Mouse (Mus musculus): Measurements from ENCODE around the gene Mfsd12. TPM values are rescaled to one million over a fixed set of nuclear protein-coding genes. Genes with fewer than 3 reads are reported as not detected.

Gene Mfsd12
- polyA plus RNA-seq, 1 experiment = 13.7 TPM

- TF ChIP-seq EP300 (IDR thresholded peaks at IDR 0.05; ENCODE audit: insufficient read depth, low read depth, low read length) = no peak
- TF ChIP-seq CTCF (IDR thresholded peaks at IDR 0.05; ENCODE audit: low read depth, low read length) = no peak
- no peaks in the 10 kb centered on the region for H3K27me3 ChIP-seq (ENCODE audit: control insufficient read depth, insufficient read depth, low read length, poor library complexity, severe bottlenecking)
- no peaks in the 10 kb centered on the region for H3K9me3 ChIP-seq (replicated peaks; ENCODE audit: control insufficient read depth, insufficient read depth, low read length, poor library complexity, severe bottlenecking)
- peak overlapping the region; percentile 45 for H3K4me3 ChIP-seq (ENCODE audit: low read depth, low read length)
- 0 out of 2 replicates have a peak overlapping the region, but pooled peaks have one; percentile 18 for H3K9ac ChIP-seq (ENCODE audit: low read depth, poor library complexity, severe bottlenecking)
- H3K27ac ChIP-seq (ENCODE audit: insufficient read depth, low read length) = peak overlapping the region; percentile 68; the same call in 1 of the 2 replicates
- H3K4me1 ChIP-seq (ENCODE audit: control insufficient read depth, insufficient read depth, low read length) = peaks cover 39% of the 10 kb centered on the region
- H3K36me3 ChIP-seq (ENCODE audit: control insufficient read depth, insufficient read depth, low read length, poor library complexity, severe bottlenecking) = no peaks in the 10 kb centered on the region
Observed at GRCm38 (mm10) chr10:81413310-81414261, 56.3 kb downstream of the Mfsd12 start.

DNA sequence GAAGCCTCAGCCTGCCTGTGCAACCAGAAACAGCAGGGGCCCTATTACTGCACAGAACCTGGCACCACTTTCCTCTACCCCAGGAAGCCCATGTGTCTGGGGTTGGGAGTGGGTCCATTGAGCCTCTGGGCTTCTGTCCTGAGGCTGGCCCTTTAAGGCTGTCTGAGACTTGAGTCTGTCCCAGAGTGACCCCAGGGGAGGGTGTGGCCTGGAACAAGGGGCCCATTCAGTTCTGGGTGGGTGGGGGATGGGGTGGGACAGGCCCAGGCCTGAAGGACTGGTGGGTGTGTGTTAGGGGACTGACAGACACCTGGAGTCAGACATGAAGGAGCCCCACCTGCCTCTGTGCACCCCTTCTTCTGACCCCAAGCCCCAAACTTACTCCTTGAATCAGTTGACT, 57.4 kb downstream of the Mfsd12 start:
- Histone ChIP-seq H3K9me3 (replicated peaks; ENCODE audit: control insufficient read depth, insufficient read depth, low read length, poor library complexity, severe bottlenecking) (no peaks in the 10 kb centered on the region), H3K27me3 (ENCODE audit: control insufficient read depth, insufficient read depth, low read length, poor library complexity, severe bottlenecking) (no peaks in the 10 kb centered on the region), H3K36me3 (ENCODE audit: control insufficient read depth, insufficient read depth, low read length, poor library complexity, severe bottlenecking) (no peaks in the 10 kb centered on the region), H3K4me3 (ENCODE audit: low read depth, low read length) (no peak overlapping the region), H3K27ac (ENCODE audit: insufficient read depth, low read length) (peak overlapping the region; percentile 68), H3K9ac (ENCODE audit: low read depth, poor library complexity, severe bottlenecking) (no peak overlapping the region), H3K4me1 (ENCODE audit: control insufficient read depth, insufficient read depth, low read length) (peaks cover 45% of the 10 kb centered on the region)
- TF ChIP-seq CTCF (IDR thresholded peaks at IDR 0.05; ENCODE audit: low read depth, low read length) (no peak), EP300 (IDR thresholded peaks at IDR 0.05; ENCODE audit: insufficient read depth, low read depth, low read length) (no peak), POLR2A (IDR thresholded peaks at IDR 0.05; ENCODE audit: insufficient read depth, low read length) (no peak)

GRCm38 (mm10) chr10:81415146-81415545, 57.9 kb downstream of the Mfsd12 start:
- Histone ChIP-seq H3K36me3 (ENCODE audit: control insufficient read depth, insufficient read depth, low read length, poor library complexity, severe bottlenecking) (no peaks in the 10 kb centered on the region), H3K27ac (ENCODE audit: insufficient read depth, low read length) (0 out of 2 replicates have a peak overlapping the region, but pooled peaks have one; percentile 8), H3K27me3 (ENCODE audit: control insufficient read depth, insufficient read depth, low read length, poor library complexity, severe bottlenecking) (no peaks in the 10 kb centered on the region), H3K4me3 (ENCODE audit: low read depth, low read length) (no peak overlapping the region), H3K9ac (ENCODE audit: low read depth, poor library complexity, severe bottlenecking) (no peak overlapping the region), H3K9me3 (replicated peaks; ENCODE audit: control insufficient read depth, insufficient read depth, low read length, poor library complexity, severe bottlenecking) (no peaks in the 10 kb centered on the region), H3K4me1 (ENCODE audit: control insufficient read depth, insufficient read depth, low read length) (peaks cover 45% of the 10 kb centered on the region)
- TF ChIP-seq POLR2A (IDR thresholded peaks at IDR 0.05; ENCODE audit: insufficient read depth, low read length) (no peak), EP300 (IDR thresholded peaks at IDR 0.05; ENCODE audit: insufficient read depth, low read depth, low read length) (no peak), CTCF (IDR thresholded peaks at IDR 0.05; ENCODE audit: low read depth, low read length) (no peak)

Other genes with a start within 250 kb of the Mfsd12 start
- gene Zbtb7a, start 222.3 kb upstream of the Mfsd12 start, polyA plus RNA-seq (2011; ENCODE audit: insufficient read depth, insufficient read length, low read depth, missing spikeins) = 12.6 and 14.4 TPM in 2 replicates
- gene Pias4, start 189.6 kb upstream of the Mfsd12 start, polyA plus RNA-seq (2011; ENCODE audit: insufficient read depth, insufficient read length, low read depth, missing spikeins) = 36.8 and 44.9 TPM in 2 replicates
- gene Eef2, start 180.9 kb upstream of the Mfsd12 start, polyA plus RNA-seq (2011; ENCODE audit: insufficient read depth, insufficient read length, low read depth, missing spikeins) = 2,442 and 2,478 TPM in 2 replicates
- 61.2 and 64.8 TPM in 2 replicates for gene Dapk3, start 174.5 kb upstream of the Mfsd12 start, polyA plus RNA-seq (2011; ENCODE audit: insufficient read depth, insufficient read length, low read depth, missing spikeins)
- not detected in 2 replicates for gene 4930442H23Rik, start 173.6 kb upstream of the Mfsd12 start, polyA plus RNA-seq (2011; ENCODE audit: insufficient read depth, insufficient read length, low read depth, missing spikeins)
- gene Nmrk2, start 155.4 kb upstream of the Mfsd12 start, polyA plus RNA-seq (2011; ENCODE audit: insufficient read depth, insufficient read length, low read depth, missing spikeins) = not detected in 2 replicates
- 0.88 and 0.91 TPM in 2 replicates for gene Atcay, start 126.7 kb upstream of the Mfsd12 start, polyA plus RNA-seq (2011; ENCODE audit: insufficient read depth, insufficient read length, low read depth, missing spikeins)
- 11.2 and 11.6 TPM in 2 replicates for gene Zfr2, start 124.3 kb upstream of the Mfsd12 start, polyA plus RNA-seq (2011; ENCODE audit: insufficient read depth, insufficient read length, low read depth, missing spikeins)
- gene Matk, start 104.6 kb upstream of the Mfsd12 start, polyA plus RNA-seq (2011; ENCODE audit: insufficient read depth, insufficient read length, low read depth, missing spikeins) = 1.1 and 1.2 TPM in 2 replicates
- gene Mrpl54, start 90.6 kb upstream of the Mfsd12 start, polyA plus RNA-seq (2011; ENCODE audit: insufficient read depth, insufficient read length, low read depth, missing spikeins) = 52.2 and 63.7 TPM in 2 replicates
- 25.8 and 26.4 TPM in 2 replicates for gene Apba3, start 90.5 kb upstream of the Mfsd12 start, polyA plus RNA-seq (2011; ENCODE audit: insufficient read depth, insufficient read length, low read depth, missing spikeins)
- 41.5 and 42.7 TPM in 2 replicates for gene Tjp3, start 65.9 kb upstream of the Mfsd12 start, polyA plus RNA-seq (2011; ENCODE audit: insufficient read depth, insufficient read length, low read depth, missing spikeins)
- gene Pip5k1c, start 64.5 kb upstream of the Mfsd12 start, polyA plus RNA-seq (2011; ENCODE audit: insufficient read depth, insufficient read length, low read depth, missing spikeins) = 28.3 and 31.5 TPM in 2 replicates
- 17.5 and 18.2 TPM in 2 replicates for gene Cactin, start 36.4 kb upstream of the Mfsd12 start, polyA plus RNA-seq (2011; ENCODE audit: insufficient read depth, insufficient read length, low read depth, missing spikeins)
- 0.57 and 1.5 TPM in 2 replicates for gene Tbxa2r, start 28.8 kb upstream of the Mfsd12 start, polyA plus RNA-seq (2011; ENCODE audit: insufficient read depth, insufficient read length, low read depth, missing spikeins)
- gene Gipc3, start 14.2 kb upstream of the Mfsd12 start, polyA plus RNA-seq (2011; ENCODE audit: insufficient read depth, insufficient read length, low read depth, missing spikeins) = 1.0 and 1.2 TPM in 2 replicates
- 51.8 and 57.3 TPM in 2 replicates for gene Hmg20b, start 7.0 kb upstream of the Mfsd12 start, polyA plus RNA-seq (2011; ENCODE audit: insufficient read depth, insufficient read length, low read depth, missing spikeins)
- not detected in 2 replicates for gene 4930404N11Rik, start 8.3 kb downstream of the Mfsd12 start, polyA plus RNA-seq (2011; ENCODE audit: insufficient read depth, insufficient read length, low read depth, missing spikeins)
- gene Fzr1, start 21.0 kb downstream of the Mfsd12 start, polyA plus RNA-seq (2011; ENCODE audit: insufficient read depth, insufficient read length, low read depth, missing spikeins) = 47.8 and 51.4 TPM in 2 replicates
- 52.9 and 70.3 TPM in 2 replicates for gene Dohh, start 26.9 kb downstream of the Mfsd12 start, polyA plus RNA-seq (2011; ENCODE audit: insufficient read depth, insufficient read length, low read depth, missing spikeins)
- 1.5 TPM in 1 of 2 replicates, not detected in the other for gene Gm48551, start 27.0 kb downstream of the Mfsd12 start, polyA plus RNA-seq (2011; ENCODE audit: insufficient read depth, insufficient read length, low read depth, missing spikeins)
- 1.1 TPM in 1 of 2 replicates, not detected in the other for gene Gm48552, start 31.5 kb downstream of the Mfsd12 start, polyA plus RNA-seq (2011; ENCODE audit: insufficient read depth, insufficient read length, low read depth, missing spikeins)
- 4.8 and 5.3 TPM in 2 replicates for gene Smim24, start 35.6 kb downstream of the Mfsd12 start, polyA plus RNA-seq (2011; ENCODE audit: insufficient read depth, insufficient read length, low read depth, missing spikeins)
- 6.1 and 7.2 TPM in 2 replicates for gene Nfic, start 98.1 kb downstream of the Mfsd12 start, polyA plus RNA-seq (2011; ENCODE audit: insufficient read depth, insufficient read length, low read depth, missing spikeins)
- 27.5 and 30.5 TPM in 2 replicates for gene Celf5, start 125.2 kb downstream of the Mfsd12 start, polyA plus RNA-seq (2011; ENCODE audit: insufficient read depth, insufficient read length, low read depth, missing spikeins)
- gene Ncln, start 138.9 kb downstream of the Mfsd12 start, polyA plus RNA-seq (2011; ENCODE audit: insufficient read depth, insufficient read length, low read depth, missing spikeins) = 37.2 and 41.6 TPM in 2 replicates
- gene S1pr4, start 142.6 kb downstream of the Mfsd12 start, polyA plus RNA-seq (2011; ENCODE audit: insufficient read depth, insufficient read length, low read depth, missing spikeins) = 0.49 and 0.93 TPM in 2 replicates
- 11.2 and 11.6 TPM in 2 replicates for gene Gna15, start 166.7 kb downstream of the Mfsd12 start, polyA plus RNA-seq (2011; ENCODE audit: insufficient read depth, insufficient read length, low read depth, missing spikeins)
- gene Gna11, start 187.7 kb downstream of the Mfsd12 start, polyA plus RNA-seq (2011; ENCODE audit: insufficient read depth, insufficient read length, low read depth, missing spikeins) = 32.0 and 35.3 TPM in 2 replicates
- gene Aes, start 202.0 kb downstream of the Mfsd12 start, polyA plus RNA-seq (2011; ENCODE audit: insufficient read depth, insufficient read length, low read depth, missing spikeins) = 148 and 152 TPM in 2 replicates
- gene Tle2, start 217.1 kb downstream of the Mfsd12 start, polyA plus RNA-seq (2011; ENCODE audit: insufficient read depth, insufficient read length, low read depth, missing spikeins) = 3.1 and 3.8 TPM in 2 replicates
- gene Tle6, start 243.6 kb downstream of the Mfsd12 start, polyA plus RNA-seq (2011; ENCODE audit: insufficient read depth, insufficient read length, low read depth, missing spikeins) = 15.0 and 18.5 TPM in 2 replicates
- 3.2 and 3.9 TPM in 2 replicates for gene BC025920, start 248.8 kb downstream of the Mfsd12 start, polyA plus RNA-seq (2011; ENCODE audit: insufficient read depth, insufficient read length, low read depth, missing spikeins)

All from ES-Bruce4 (cell line).